Mouse (Mus musculus) WW6 (cell line): ENCODE data around the gene Gpa33.
"Not testable (repeated sequence)": the region's sequence is repeated elsewhere in the genome, so short reads cannot be mapped to it uniquely, and the experiment has no call there.

Source experiments
- DNase-seq: peaks from one replicate; pipeline ENCODE4 v3.0.0-alpha.2; 2013; ENCODE audit warnings: low read depth, low spot score

The Gpa33 gene

GRCm38 (mm10) chr1:166132367-166132766 lies 2.3 kb downstream of the Gpa33 start:
- no peak for DNase-seq

DNA sequence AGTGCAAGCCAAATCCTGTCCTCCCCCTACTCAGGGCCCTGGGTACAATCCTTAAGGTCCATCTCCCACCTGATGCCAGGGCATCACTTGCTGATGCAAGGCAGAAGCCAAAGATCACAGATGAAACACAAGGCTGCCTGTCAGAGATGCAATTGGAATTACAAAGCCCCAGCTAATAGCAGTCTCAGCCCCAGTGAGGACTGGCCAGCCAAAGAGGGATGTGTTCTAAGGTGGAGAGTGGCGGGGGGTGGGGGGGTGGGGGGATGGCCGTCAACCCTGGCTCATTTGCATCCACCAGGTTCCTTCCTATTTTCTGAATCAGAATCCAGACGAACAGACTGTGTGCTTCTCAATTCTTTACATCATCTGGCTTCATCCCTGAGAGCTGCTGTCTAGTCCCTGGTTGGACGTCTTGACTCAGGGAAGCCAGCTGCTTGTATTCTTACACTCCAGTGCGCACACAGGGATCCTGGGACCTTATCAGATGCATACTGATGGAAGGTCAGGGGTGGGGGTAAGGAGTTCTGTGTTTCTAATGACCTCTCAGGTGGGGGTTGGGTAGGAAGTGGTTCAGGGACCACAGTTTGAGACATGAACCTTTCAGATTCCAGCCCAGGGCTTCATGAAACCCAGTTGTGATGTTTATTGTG lies 5.2 kb downstream of the Gpa33 start:
- no peak for DNase-seq

DNA sequence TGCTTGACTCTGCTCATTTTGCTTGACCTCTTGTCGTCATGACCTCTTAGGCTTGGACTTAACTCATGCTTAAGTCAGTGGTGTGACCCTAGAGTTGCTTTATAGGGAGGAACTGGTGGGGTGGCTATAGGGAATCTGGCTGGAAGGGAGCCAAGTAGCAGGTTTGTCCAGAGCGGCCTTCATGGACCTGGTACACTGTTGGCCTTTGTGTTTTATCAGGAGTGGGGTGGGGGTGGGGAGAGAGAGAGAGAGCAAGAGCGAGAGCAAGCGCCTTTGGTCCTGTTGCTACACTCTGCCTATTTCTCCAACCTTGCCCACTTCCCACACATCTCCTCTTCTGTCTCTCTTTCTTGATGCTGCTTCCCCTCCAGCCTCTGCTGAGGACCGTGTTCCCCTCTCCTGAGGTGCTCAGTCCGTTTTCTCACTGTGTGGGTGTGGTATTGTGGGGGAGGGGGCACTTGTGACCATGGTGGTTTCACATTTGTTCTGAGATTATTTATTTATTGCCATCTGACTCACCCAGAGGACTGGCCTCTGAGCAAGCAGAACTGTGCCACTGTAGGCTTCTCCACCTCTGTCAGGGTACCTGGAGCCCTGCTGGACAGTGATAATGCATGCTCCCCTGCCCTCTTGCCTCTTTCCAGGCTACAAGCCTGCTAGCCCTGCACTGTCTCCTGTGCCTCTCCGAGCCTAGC lies 7.4 kb downstream of the Gpa33 start:
- no peak for DNase-seq

DNA sequence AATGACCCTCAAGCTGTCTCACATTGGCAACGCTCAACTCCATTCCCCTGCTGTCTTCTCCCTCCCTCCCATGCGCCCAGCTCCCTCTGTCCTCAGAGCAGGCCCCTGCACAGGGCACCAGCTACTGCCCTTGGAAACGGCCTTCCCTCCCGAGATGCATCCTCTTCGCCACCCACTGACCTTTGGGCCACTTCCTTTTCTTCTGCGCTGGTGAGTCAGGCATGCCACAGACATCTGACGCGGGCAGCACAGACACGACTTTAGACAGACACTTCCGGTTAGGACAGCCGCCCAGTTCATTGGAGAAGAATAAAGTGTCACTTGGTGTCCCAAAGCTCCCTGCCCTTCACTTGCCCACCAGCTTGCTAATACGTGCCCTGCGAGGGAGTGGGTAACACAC lies 8.1 kb downstream of the Gpa33 start:
- DNase-seq = no peak

DNA sequence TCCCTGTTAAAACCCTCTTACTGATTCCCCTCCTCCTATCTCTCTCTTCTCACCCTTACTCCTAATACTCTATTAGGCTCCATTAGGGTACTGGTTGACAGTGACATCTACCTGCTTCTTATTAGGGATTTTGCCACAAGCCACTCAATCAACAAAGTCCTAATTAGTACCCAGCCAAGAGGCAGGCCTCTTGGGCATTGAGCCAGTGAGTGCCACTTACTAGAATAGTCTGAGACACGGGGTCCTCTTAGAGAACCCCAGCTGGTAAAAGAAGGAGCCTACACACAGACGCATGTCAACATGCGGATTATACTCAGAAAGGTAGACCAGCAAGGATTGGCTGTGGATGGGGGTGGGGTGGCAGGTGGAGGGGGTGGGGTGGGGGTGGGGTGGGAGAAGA lies 9.1 kb downstream of the Gpa33 start:
- DNase-seq = no peak

- DNase-seq = no peak
These were observed 9.7 kb downstream of the Gpa33 start for GRCm38 (mm10) chr1:166139620-166140184.

GRCm38 (mm10) chr1:166141868-166142267 lies 11.8 kb downstream of the Gpa33 start:
- DNase-seq = not testable (repeated sequence)

GRCm38 (mm10) chr1:166142369-166142768 lies 12.3 kb downstream of the Gpa33 start:
- no peak for DNase-seq

GRCm38 (mm10) chr1:166146626-166147025 lies 16.6 kb downstream of the Gpa33 start:
- DNase-seq = no peak

- no peak for DNase-seq
These were observed 17.6 kb downstream of the Gpa33 start for GRCm38 (mm10) chr1:166147657-166148056.

DNA sequence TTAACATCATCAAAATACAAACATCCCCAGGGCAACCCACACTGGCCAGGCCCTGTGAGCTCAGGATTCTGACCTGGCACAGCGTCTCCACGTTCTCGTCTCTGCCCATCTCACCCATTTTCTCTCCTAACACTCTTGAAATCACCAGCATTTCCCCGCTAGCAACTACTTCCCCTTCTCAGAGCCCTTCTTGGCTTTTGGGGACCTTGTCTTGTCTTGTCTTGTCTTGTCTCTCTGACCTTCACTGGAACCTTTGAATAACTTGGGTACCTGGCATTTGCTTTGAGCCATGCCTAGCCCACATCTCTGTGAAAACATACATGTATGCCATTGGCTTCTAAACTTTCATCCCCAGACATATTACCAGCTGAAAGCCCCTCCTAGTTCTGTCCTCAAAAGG lies 19.4 kb downstream of the Gpa33 start:
- DNase-seq = no peak

- DNase-seq = no peak
These were observed 20.0 kb downstream of the Gpa33 start for GRCm38 (mm10) chr1:166150035-166150434.

DNA sequence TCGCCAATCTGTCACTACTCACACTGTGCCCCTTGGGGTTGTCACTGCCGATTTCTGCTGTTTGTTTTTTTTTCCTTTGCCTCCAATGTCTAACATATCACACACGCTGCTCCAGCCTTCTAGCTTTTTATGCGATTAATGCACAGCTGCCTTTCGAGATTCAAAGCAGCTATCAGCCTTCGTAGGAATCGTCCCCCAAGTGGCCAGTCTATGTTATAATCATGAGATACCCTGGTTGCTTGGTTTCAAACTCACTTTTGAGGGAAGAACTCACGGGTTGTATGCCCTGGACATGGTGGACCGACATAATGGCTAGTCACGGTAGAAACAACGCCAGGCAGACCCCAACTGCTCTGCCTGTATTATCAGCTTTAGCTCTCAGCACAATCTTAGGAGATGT lies 21.3 kb downstream of the Gpa33 start:
- no peak for DNase-seq

- DNase-seq = no peak
These were observed 22.0 kb downstream of the Gpa33 start for GRCm38 (mm10) chr1:166152034-166152433.

DNA sequence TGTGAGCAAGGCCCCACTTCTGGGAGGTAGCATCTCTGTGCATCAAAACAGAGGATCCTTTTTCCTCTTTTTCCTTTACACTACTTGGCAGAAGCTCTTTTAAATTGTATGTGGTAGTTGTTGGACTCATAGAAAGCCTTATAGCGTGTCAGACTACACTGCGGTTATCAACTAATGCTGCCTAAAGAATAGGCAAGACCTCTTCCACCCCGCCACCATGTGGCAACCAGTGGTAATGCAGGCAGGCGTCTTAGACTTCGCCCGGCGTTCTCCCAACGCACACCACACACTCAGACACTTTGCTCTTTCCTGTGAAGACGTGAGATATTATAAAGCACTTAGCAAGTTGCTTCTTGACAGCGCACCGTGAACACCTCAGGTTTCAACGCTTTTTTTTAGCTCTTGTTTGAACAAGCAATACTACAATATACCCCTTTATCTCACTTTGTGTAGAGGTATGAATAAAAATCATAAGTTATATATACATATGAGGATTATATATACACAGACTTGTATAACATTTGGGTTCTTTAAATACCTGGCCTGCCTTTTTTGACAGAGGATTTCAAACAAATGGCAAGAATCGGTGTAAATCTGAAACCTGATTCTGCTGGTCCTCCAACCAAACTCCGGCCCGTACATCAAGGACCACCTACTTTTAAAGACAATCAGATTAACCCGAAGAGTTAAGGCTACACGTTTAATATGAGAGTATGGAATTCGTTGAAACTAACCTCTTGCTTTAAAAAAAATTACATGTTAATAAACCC lies 23.5 kb downstream of the Gpa33 start:
- DNase-seq = peak; percentile 61

GRCm38 (mm10) chr1:166154162-166155112 lies 24.4 kb downstream of the Gpa33 start:
- peak; percentile 74 for DNase-seq

- DNase-seq = no peak
These were observed 25.1 kb downstream of the Gpa33 start for GRCm38 (mm10) chr1:166155113-166155494.

DNA sequence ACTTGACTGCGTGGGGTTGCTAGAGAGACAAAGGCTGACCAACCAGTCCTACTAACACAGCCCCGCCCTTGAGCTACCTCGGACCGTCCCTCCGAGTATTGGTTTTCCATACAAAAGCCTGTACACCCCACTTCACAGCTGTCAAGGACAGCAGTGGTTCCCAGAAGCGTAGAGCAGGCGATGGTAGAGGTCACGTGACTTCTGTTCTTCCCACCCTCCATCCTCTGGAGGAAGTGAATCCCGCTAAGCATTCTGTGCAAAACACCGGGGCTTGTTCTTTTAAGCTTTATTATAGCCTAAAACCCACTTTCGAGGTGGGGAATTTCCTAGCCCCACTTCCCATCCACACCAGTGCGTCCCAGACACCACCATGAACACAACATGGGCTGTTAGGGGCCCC lies 27.7 kb downstream of the Gpa33 start:
- no peak for DNase-seq

- no peak for DNase-seq
These were observed 28.6 kb downstream of the Gpa33 start for GRCm38 (mm10) chr1:166158664-166159063.

DNA sequence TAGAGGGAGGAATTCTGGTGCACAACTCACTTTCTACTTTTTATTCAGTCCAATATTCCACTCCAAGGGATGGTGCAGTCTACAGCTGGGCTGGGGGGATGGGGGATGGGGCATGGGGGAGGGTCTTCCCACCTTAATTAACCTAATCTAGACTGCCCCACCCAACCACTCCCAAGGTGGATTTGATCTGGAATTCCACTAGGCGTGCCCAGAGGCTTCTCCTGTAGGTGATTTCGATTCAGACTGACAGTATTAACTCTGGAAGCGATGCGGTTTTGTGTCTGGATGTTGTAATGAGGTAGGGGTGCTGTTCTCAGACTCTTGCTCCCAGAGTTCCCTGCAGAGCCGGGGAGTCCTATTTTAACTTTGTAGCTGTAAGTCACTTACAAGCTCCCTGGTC lies 30.1 kb downstream of the Gpa33 start:
- no peak for DNase-seq
